Mouse (Mus musculus): ENCODE results near the gene Polr3gl.

GRCm38 (mm10) chr3:96555041-96555596 is 38.9 kb downstream of the Polr3gl start:
- TF ChIP-seq CTCF (IDR thresholded peaks at IDR 0.05; ENCODE audit: low read depth, low read length) (no peak), POLR2A (IDR thresholded peaks at IDR 0.05; ENCODE audit: borderline replicate concordance, low read depth, low read length) (no peak)
